Mouse (Mus musculus) heart, adult 2 months (tissue): ENCODE data around the gene Tigar. TPM values are rescaled to one million over a fixed set of nuclear protein-coding genes. Genes with fewer than 3 reads are reported as not detected.

ENCODE experiments used
- DNase-seq, 2 experiments: peaks; one replicate each; pipeline ENCODE4 v3.0.0; 2021
- H3K27ac ChIP-seq: fragments of 200-600 bp; 2 replicates; pipeline ENCODE4 v1.8.1; 2022
- H3K27me3 ChIP-seq: fragments of 200-500 bp; 2 replicates; pipeline ENCODE4 v1.6.1; 2012; ENCODE audit warnings: mild to moderate bottlenecking, low read length, inconsistent platforms, mixed read lengths; ENCODE audit not compliant: control insufficient read depth, insufficient read depth
- H3K36me3 ChIP-seq: fragments of 200-500 bp; 2 replicates; pipeline ENCODE4 v1.6.1; 2012; ENCODE audit warnings: low read length, inconsistent platforms; ENCODE audit not compliant: control insufficient read depth, insufficient read depth
- H3K4me1 ChIP-seq: fragments of 200-500 bp; 2 replicates; pipeline ENCODE4 v1.6.1; 2011; ENCODE audit warnings: low read length; ENCODE audit not compliant: control insufficient read depth, insufficient read depth
- H3K4me3 ChIP-seq: fragments of 200-600 bp; 2 replicates; pipeline ENCODE4 v1.8.1; 2022
- H3K79me2 ChIP-seq: fragments of 200-500 bp; replicated peaks from 2 replicates; pipeline ENCODE4 v1.6.1; 2012; ENCODE audit warnings: mild to moderate bottlenecking, inconsistent platforms, low read length, moderate library complexity, mixed read lengths; ENCODE audit not compliant: control insufficient read depth, insufficient read depth
- H3K9ac ChIP-seq: fragments of 200-500 bp; 2 replicates; pipeline ENCODE4 v1.6.1; 2012; ENCODE audit warnings: low read depth, mild to moderate bottlenecking, control low read depth, inconsistent platforms, low read length, mixed read lengths
- CTCF ChIP-seq: fragments of 200-600 bp; IDR thresholded peaks from 2 replicates; pipeline ENCODE4 v1.8.1; 2022; ENCODE audit warnings: antibody characterized with exemption, mild to moderate bottlenecking, moderate library complexity
- EP300 ChIP-seq: fragments of 200-500 bp; IDR thresholded peaks from 2 replicates; pipeline ENCODE4 v1.6.1; 2011; ENCODE audit warnings: low read depth, low read length, control low read depth; ENCODE audit not compliant: insufficient read depth
- POLR2A ChIP-seq: fragments of 200-500 bp; IDR thresholded peaks from 2 replicates; pipeline ENCODE4 v1.6.1; 2011; ENCODE audit warnings: mild to moderate bottlenecking, low read depth, low read length, control low read depth; ENCODE audit not compliant: insufficient read depth
- WGBS: fragments of 180-500 bp; shearing (Covaris S2); methylation state at CpG from one replicate; pipeline ENCODE4 v1.1.7; 2018; 5-methylcytosine and 5-hydroxymethylcytosine counted together
- intact Hi-C: fragments of 180-260 bp; cut with DNase I; formaldehyde crosslinking; loops from one replicate; pipeline ENCODE4 v1.15.1; 2025
- polyA plus RNA-seq: library from polyadenylated mRNA; depleted of rRNA; stranded (reverse); fragments of >200 nt; gene quantifications from 2 replicates; pipeline ENCODE4 v1.2.3, GENCODE M21; 2012
- total RNA-seq, 2 experiments: library from RNA; stranded (reverse); gene quantifications; 2 replicates each; pipeline ENCODE4 v1.2.3; 2021

The Tigar gene
- total and polyA plus RNA-seq, 3 experiments: 18.0 to 59.7 (median 50.0) TPM

- intact Hi-C loops: loop anchor here (5.0 kb wide), 1 partner anchor 129 kb away; no protein-coding TSS in a partner anchor
- H3K4me3 ChIP-seq: no peak overlapping the region
- H3K9ac ChIP-seq: no peak overlapping the region
- H3K27ac ChIP-seq: no peak overlapping the region
- TF ChIP-seq EP300 (no peak), POLR2A (no peak), CTCF (peak; percentile 59)
- DNase-seq: no peak
- no peaks in the 10 kb centered on the region for H3K4me1 ChIP-seq
- no peaks in the 10 kb centered on the region for H3K27me3 ChIP-seq
- 38% methylated on average over 4 of the region's 4 CpGs for WGBS
- no peaks in the 10 kb centered on the region for H3K36me3 ChIP-seq
- H3K79me2 ChIP-seq: no peaks in the 10 kb centered on the region
Measured at GRCm38 (mm10) chr6:127086739-127087138, 22.6 kb downstream of the Tigar start.

- TF ChIP-seq CTCF (no peak), POLR2A (no peak), EP300 (no peak)
- Histone ChIP-seq H3K36me3 (no peaks in the 10 kb centered on the region), H3K27me3 (peaks cover 3% of the 10 kb centered on the region), H3K27ac (no peak overlapping the region), H3K9ac (no peak overlapping the region), H3K4me1 (no peaks in the 10 kb centered on the region), H3K4me3 (no peak overlapping the region), H3K79me2 (no peaks in the 10 kb centered on the region)
- DNase-seq: no peak
- intact Hi-C loops: no loop called here
- WGBS: 75% methylated on average over 6 of the region's 6 CpGs
Measured at GRCm38 (mm10) chr6:127081820-127082219, 27.5 kb downstream of the Tigar start.

- TF ChIP-seq CTCF (peak; percentile 59), POLR2A (no peak), EP300 (no peak)
- Histone ChIP-seq H3K36me3 (no peaks in the 10 kb centered on the region), H3K9ac (no peak overlapping the region), H3K4me3 (peak overlapping the region; percentile 39), H3K4me1 (no peaks in the 10 kb centered on the region), H3K27me3 (peaks cover 3% of the 10 kb centered on the region), H3K79me2 (no peaks in the 10 kb centered on the region), H3K27ac (no peak overlapping the region)
- DNase-seq: peak; percentile 41 to 44
- intact Hi-C loops: no loop called here
- 8% methylated on average over 59 of the region's 59 CpGs for WGBS
Measured at GRCm38 (mm10) chr6:127079867-127080731, 29.3 kb downstream of the Tigar start.

GRCm38 (mm10) chr6:127072817-127073216, 36.5 kb downstream of the Tigar start, which contains the start of gene Fgf23:
Fgf23 (plus strand) TSS chr6:127072902.
- no peak for DNase-seq
- no peaks in the 10 kb centered on the region for H3K79me2 ChIP-seq
- H3K27me3 ChIP-seq: no peaks in the 10 kb centered on the region
- H3K4me1 ChIP-seq: no peaks in the 10 kb centered on the region
- H3K27ac ChIP-seq: no peak within 1 kb of the TSS
- TF ChIP-seq EP300 (no peak), POLR2A (no peak), CTCF (no peak)
- intact Hi-C loops: no loop called here
- H3K9ac ChIP-seq: no peak within 1 kb of the TSS
- no peaks in the 10 kb centered on the region for H3K36me3 ChIP-seq
- 17% methylated on average over 5 of the region's 5 CpGs for WGBS
- no peak within 1 kb of the TSS for H3K4me3 ChIP-seq

GRCm38 (mm10) chr6:127064815-127065214, 44.5 kb downstream of the Tigar start:
- Histone ChIP-seq H3K4me3 (no peak overlapping the region), H3K27ac (no peak overlapping the region), H3K4me1 (no peaks in the 10 kb centered on the region), H3K36me3 (no peaks in the 10 kb centered on the region), H3K27me3 (no peaks in the 10 kb centered on the region), H3K9ac (no peak overlapping the region), H3K79me2 (no peaks in the 10 kb centered on the region)
- DNase-seq: no peak
- TF ChIP-seq CTCF (no peak), EP300 (no peak), POLR2A (no peak)
- intact Hi-C loops: no loop called here
- WGBS: 2% methylated on average over 14 of the region's 14 CpGs

- no peaks in the 10 kb centered on the region for H3K36me3 ChIP-seq
- WGBS: 84% methylated on average over 3 of the region's 3 CpGs
- no peaks in the 10 kb centered on the region for H3K27me3 ChIP-seq
- TF ChIP-seq POLR2A (no peak), EP300 (no peak), CTCF (no peak)
- intact Hi-C loops: no loop called here
- H3K9ac ChIP-seq: no peak overlapping the region
- no peak for DNase-seq
- H3K4me1 ChIP-seq: no peaks in the 10 kb centered on the region
- H3K27ac ChIP-seq: no peak overlapping the region
- no peak overlapping the region for H3K4me3 ChIP-seq
- no peaks in the 10 kb centered on the region for H3K79me2 ChIP-seq
Measured at GRCm38 (mm10) chr6:127063915-127064314, 45.4 kb downstream of the Tigar start.
